Mouse (Mus musculus) liver, postnatal 0 days (tissue): Measurements from ENCODE around the gene Sirt1. TPM values are rescaled to one million over a fixed set of nuclear protein-coding genes. Genes with fewer than 3 reads are reported as not detected.
A peak's percentile ranks its signal among the peaks of the same experiment; 100 is the strongest.

Experiments
- ATAC-seq: fragments of 200-750 bp; cut with Nextera tagmentation; 2 replicates; pipeline ENCODE4 v1.8.0; 2017; ENCODE audit warnings: mild to moderate bottlenecking, moderate library complexity
- DNase-seq: peaks from one replicate; pipeline ENCODE4 v3.0.0-alpha.2; 2016
- H3K27ac ChIP-seq: fragments of 300-500 bp; sonication (generic); 2 replicates; pipeline ENCODE4 v1.5.1; 2014; ENCODE audit warnings: antibody characterized with exemption, moderate library complexity, mild to moderate bottlenecking, low read depth
- H3K27me3 ChIP-seq: fragments of 300-500 bp; sonication (generic); 2 replicates; pipeline ENCODE4 v1.6.1; 2014; ENCODE audit warnings: low read length, control low read depth, mixed read lengths; ENCODE audit not compliant: insufficient read depth
- H3K36me3 ChIP-seq: fragments of 300-500 bp; sonication (generic); replicated peaks from 2 replicates; pipeline ENCODE4 v1.6.1; 2014; ENCODE audit warnings: mild to moderate bottlenecking, control low read depth, low read length, moderate library complexity, mixed read lengths; ENCODE audit not compliant: insufficient read depth
- H3K4me1 ChIP-seq: fragments of 300-500 bp; sonication (generic); 2 replicates; pipeline ENCODE4 v1.6.1; 2014; ENCODE audit warnings: antibody characterized with exemption, mild to moderate bottlenecking, control low read depth; ENCODE audit not compliant: insufficient read depth
- H3K4me2 ChIP-seq: fragments of 300-500 bp; sonication (generic); 2 replicates; pipeline ENCODE4 v1.6.1; 2014; ENCODE audit warnings: low read depth, mild to moderate bottlenecking, low read length, moderate library complexity, mixed read lengths
- H3K4me3 ChIP-seq: fragments of 300-500 bp; sonication (generic); 2 replicates; pipeline ENCODE4 v1.5.1; 2014; ENCODE audit warnings: low read depth, low read length
- H3K9ac ChIP-seq: fragments of 300-500 bp; sonication (generic); replicated peaks from 2 replicates; pipeline ENCODE4 v1.6.1; 2014; ENCODE audit warnings: mild to moderate bottlenecking, moderate library complexity
- H3K9me3 ChIP-seq: fragments of 300-500 bp; sonication (generic); 2 replicates; pipeline ENCODE4 v1.6.1; 2016; ENCODE audit warnings: mild to moderate bottlenecking, control low read depth, low read length, mixed read lengths
- CTCF ChIP-seq: sonication (generic); IDR thresholded peaks from 2 replicates; pipeline ENCODE4 v1.5.1; 2016; ENCODE audit warnings: antibody characterized with exemption, low read depth
- EP300 ChIP-seq: IDR thresholded peaks from 2 replicates; pipeline ENCODE4 v1.6.1; 2016; ENCODE audit warnings: antibody characterized with exemption, low read depth, mild to moderate bottlenecking
- WGBS: fragments of 180-500 bp; shearing (Covaris S2); extraction: QIAGEN DNeasy Blood & Tissue Kit; methylation state at CpG from one replicate; pipeline ENCODE4 v1.1.7; 2014; ENCODE audit not compliant: insufficient replicate concordance; 5-methylcytosine and 5-hydroxymethylcytosine counted together
- polyA plus RNA-seq: library from polyadenylated mRNA; unstranded; fragments of >200 nt; fragmentation: Nextera tagmentation; extraction: Ambion mirVana; gene quantifications from 2 replicates; pipeline ENCODE4 v1.2.1, GENCODE M21; 2015

Gene Sirt1
- polyA plus RNA-seq, 1 experiment from 2014 or later: 2.8 TPM

GRCm38 (mm10) chr10:63338914-63339643 lies 42.4 kb downstream of the Sirt1 start:
- Histone ChIP-seq H3K27ac (peak overlapping the region; percentile 94), H3K4me3 (peak overlapping the region; percentile 78), H3K9me3 (no peaks in the 10 kb centered on the region), H3K27me3 (no peaks in the 10 kb centered on the region), H3K4me1 (peaks cover 10% of the 10 kb centered on the region), H3K36me3 (peaks cover 14% of the 10 kb centered on the region), H3K4me2 (peak overlapping the region; percentile 82), H3K9ac (peak overlapping the region; percentile 92)
- 8% methylated on average over 47 of the region's 74 CpGs for WGBS
- peak; percentile 93 for ATAC-seq
- DNase-seq: peak; percentile 96
- TF ChIP-seq EP300: no peak

DNA sequence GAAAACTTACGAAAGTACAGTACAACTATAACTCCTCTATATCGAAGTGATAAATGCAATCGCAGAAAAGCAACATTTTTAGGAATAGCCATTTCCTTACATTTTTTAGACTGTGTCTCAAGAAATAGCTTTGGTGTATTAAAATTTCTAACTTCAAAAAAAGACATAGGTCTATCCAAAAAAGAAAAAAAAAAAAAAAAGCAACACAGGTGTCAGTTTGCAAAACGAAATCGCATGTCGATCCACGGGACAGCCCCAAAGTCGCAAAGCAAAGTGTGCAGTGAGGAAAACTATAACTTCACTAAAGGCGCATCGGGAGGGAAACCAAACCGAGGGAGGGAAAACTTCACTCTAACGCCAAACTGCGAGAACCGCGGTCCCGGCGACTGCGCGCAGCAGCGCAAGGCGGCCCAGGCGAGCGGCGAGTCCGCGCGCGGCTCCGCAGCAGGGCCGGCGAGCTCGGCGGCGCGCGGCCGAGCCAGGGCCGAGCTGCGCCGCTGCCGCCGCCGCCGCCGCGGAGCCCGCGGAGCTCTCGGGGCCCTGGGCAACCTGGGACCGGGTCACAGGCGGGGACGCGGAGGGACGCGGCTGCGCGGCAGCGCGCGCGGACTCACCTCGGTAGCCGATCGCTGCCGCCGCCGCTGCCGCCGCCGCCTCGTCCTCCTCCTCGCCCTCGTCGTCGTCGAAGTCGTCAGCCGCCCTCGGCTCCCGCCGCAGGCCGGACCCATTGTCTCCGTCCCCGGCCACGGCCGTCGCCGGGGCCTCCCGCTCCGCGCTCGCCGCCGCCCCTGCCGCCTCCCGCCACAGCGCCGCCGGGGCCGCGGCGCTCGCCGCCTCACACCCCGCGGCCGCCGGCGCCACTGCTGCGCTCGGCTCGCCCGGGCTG lies 43.3 kb downstream of the Sirt1 start:
- peak; percentile 75 for ATAC-seq
- Histone ChIP-seq H3K27me3 (no peaks in the 10 kb centered on the region), H3K4me2 (peak overlapping the region; percentile 82), H3K4me1 (peaks cover 10% of the 10 kb centered on the region), H3K4me3 (peak overlapping the region; percentile 78), H3K9me3 (no peaks in the 10 kb centered on the region), H3K36me3 (peaks cover 23% of the 10 kb centered on the region), H3K9ac (peak overlapping the region; percentile 92), H3K27ac (peak overlapping the region; percentile 94)
- TF ChIP-seq CTCF (no peak), EP300 (no peak)
- DNase-seq: peak; percentile 77
- WGBS: 2% methylated on average over 83 of the region's 113 CpGs

DNA sequence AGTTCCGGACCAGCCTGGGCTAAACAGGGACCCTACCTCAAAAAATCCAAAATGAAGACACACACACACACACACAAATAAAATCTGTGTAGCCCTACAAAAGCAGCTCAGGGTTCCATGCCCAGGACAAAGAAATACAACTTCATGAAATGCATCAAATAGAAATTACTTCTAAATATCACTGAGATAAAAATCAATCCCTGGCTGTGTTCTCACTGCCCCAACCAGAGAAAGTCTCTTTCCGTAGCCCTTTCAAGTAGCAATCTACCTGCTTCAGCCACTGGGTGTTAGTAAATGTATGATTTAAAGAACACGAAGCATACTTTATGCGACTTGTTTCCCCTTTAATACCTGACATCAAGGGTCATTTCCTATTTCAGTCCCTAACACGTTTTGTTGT lies 44.2 kb downstream of the Sirt1 start:
- Histone ChIP-seq H3K9me3 (no peaks in the 10 kb centered on the region), H3K27me3 (no peaks in the 10 kb centered on the region), H3K36me3 (peaks cover 32% of the 10 kb centered on the region), H3K4me2 (peak overlapping the region; percentile 82), H3K27ac (no peak overlapping the region), H3K4me1 (peaks cover 10% of the 10 kb centered on the region), H3K9ac (peak overlapping the region; percentile 92), H3K4me3 (peak overlapping the region; percentile 78)
- WGBS: 30% methylated on average over 5 of the region's 5 CpGs
- TF ChIP-seq EP300 (no peak), CTCF (no peak)
- DNase-seq (no peak), ATAC-seq (no peak)

GRCm38 (mm10) chr10:63336901-63337300 lies 44.6 kb downstream of the Sirt1 start:
- Histone ChIP-seq H3K9me3 (no peaks in the 10 kb centered on the region), H3K9ac (no peak overlapping the region), H3K27ac (no peak overlapping the region), H3K36me3 (peaks cover 33% of the 10 kb centered on the region), H3K4me2 (peak overlapping the region; percentile 82), H3K4me3 (peak overlapping the region; percentile 78), H3K4me1 (peaks cover 10% of the 10 kb centered on the region), H3K27me3 (no peaks in the 10 kb centered on the region)
- ATAC-seq (no peak), DNase-seq (peak; percentile 18)
- WGBS: 73% methylated on average over 13 of the region's 13 CpGs
- TF ChIP-seq CTCF (no peak), EP300 (no peak)

DNA sequence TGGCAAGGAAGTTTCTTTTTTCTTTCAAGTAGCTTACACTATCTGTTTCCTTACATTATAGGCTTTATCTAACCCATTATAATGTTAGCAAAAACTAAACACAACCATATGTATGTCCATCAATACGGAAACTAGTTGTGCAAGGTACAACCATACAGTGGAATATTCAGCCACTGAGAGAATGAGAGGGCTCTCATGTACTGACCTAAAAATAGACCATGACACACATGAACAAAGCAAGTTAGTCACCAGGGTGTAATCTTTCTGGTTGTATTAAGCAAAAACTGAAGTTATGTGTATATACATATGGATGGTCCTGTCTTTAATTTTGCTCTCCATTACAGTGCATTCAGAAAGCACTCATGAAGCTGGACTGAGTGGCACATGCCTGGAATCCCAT lies 54.4 kb downstream of the Sirt1 start:
- Histone ChIP-seq H3K9me3 (no peaks in the 10 kb centered on the region), H3K4me2 (no peak overlapping the region), H3K4me1 (no peaks in the 10 kb centered on the region), H3K27me3 (no peaks in the 10 kb centered on the region), H3K27ac (no peak overlapping the region), H3K36me3 (peaks cover 78% of the 10 kb centered on the region), H3K9ac (no peak overlapping the region), H3K4me3 (no peak overlapping the region)
- no peak for DNase-seq
- ATAC-seq: no peak
- TF ChIP-seq EP300 (no peak), CTCF (no peak)
- 89% methylated on average over 1 of the region's 1 CpGs for WGBS

GRCm38 (mm10) chr10:63313726-63314125 lies 67.8 kb downstream of the Sirt1 start:
- Histone ChIP-seq H3K9me3 (no peaks in the 10 kb centered on the region), H3K4me2 (no peak overlapping the region), H3K27ac (no peak overlapping the region), H3K36me3 (peaks cover 76% of the 10 kb centered on the region), H3K4me3 (no peak overlapping the region), H3K27me3 (no peaks in the 10 kb centered on the region), H3K4me1 (no peaks in the 10 kb centered on the region), H3K9ac (no peak overlapping the region)
- 86% methylated on average over 1 of the region's 1 CpGs for WGBS
- no peak for DNase-seq
- TF ChIP-seq CTCF: no peak
- no peak for TF ChIP-seq EP300
- ATAC-seq: no peak
